Mouse (Mus musculus) 416B (cell line): ENCODE data around the gene 4930544D05Rik.
"Not testable (repeated sequence)": the region's sequence is repeated elsewhere in the genome, so short reads cannot be mapped to it uniquely, and the experiment has no call there.

Experiments
- DNase-seq: peaks from one replicate; pipeline ENCODE4 v3.0.0; 2011; ENCODE audit warnings: low read depth

4930544D05Rik gene

DNA sequence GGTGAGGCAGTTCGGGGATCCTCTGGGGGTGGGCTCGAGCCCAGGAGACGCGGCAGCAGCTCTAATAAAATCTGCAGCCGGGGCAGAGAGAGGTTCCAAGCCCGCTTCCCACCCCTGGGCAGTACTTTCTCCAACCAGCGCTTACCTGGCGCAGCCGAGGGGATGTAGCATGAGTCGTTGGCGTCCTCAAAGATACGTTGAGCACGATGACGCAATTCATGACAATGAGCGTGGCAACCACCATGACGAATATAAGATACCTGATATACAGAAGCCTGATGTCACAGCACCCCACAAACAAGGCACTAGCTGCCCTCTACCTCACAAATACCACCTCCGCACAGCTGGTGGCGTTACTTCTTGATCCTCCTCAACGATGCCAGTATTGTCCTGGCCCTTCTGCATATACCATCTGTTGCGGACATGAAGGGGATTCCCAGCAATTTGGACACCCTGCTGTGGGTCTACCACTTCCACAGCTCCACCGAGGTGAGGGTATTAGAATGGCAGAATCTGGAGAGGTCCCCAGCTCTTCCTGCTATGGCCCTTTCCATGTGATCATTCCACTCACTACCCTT lies at the start of gene 4930544D05Rik:
Gene 4930544D05Rik (plus strand): TSS at position 333 of the 578 bp plus-strand sequence.
- DNase-seq = peak; percentile 25

DNA sequence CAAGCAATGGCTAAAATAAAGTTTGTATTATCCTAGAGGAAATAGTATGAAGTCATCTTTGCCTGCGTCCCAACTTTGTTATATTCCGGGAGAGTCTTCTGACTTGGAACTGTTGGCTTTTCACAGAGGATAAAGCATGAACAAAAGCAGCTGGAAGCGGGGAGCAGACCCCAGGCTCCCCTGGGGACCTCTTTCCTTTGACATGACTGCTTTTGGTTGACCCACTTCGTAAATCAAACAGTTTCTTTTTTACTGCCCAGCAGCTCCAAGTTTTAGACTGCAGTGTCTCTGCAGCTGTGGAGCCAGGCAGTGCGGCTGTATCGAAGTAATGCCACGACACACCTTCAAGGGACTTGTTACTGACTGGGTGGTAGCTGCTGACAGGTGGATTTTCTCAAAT lies 49.1 kb upstream of the 4930544D05Rik start:
- no peak for DNase-seq

DNA sequence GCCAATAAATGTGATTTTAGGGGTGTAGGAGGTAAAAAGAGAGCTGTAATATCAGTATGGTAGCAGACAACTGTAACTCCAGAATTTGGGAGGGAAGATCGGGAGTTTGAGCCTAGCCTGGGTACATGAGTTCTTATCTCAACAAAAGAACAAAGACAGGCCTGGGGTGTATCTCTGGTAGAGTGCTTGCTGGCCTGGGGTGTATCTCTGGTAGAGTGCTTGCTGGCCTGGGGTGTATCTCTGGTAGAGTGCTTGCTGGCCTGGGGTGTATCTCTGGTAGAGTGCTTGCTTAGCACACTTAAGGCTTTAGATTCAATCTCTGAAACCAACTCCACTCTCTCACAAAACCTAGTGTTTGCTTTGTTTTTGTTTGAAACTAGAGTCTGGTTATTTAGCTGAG lies 45.0 kb upstream of the 4930544D05Rik start:
- not testable (repeated sequence) for DNase-seq

DNA sequence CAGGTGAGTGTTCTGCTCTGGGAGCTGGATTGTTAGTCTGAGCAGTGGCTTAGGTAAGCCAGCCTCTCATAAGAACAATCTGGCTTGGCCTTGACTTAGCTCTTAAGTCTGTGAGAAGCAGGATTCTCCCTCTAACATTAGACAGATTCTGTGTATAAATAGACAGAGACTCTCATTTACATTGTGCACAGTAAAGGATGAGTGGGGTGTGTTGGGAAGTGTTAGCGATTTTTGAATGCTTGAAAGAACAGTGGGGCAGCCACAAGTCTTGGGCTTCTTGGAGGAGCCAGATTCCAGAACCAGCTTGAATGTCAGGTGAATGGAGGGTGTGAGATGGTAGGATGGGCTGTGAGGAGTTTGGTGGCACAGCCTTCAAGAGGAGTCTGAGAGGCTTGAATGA lies 44.0 kb upstream of the 4930544D05Rik start:
- DNase-seq = no peak

DNA sequence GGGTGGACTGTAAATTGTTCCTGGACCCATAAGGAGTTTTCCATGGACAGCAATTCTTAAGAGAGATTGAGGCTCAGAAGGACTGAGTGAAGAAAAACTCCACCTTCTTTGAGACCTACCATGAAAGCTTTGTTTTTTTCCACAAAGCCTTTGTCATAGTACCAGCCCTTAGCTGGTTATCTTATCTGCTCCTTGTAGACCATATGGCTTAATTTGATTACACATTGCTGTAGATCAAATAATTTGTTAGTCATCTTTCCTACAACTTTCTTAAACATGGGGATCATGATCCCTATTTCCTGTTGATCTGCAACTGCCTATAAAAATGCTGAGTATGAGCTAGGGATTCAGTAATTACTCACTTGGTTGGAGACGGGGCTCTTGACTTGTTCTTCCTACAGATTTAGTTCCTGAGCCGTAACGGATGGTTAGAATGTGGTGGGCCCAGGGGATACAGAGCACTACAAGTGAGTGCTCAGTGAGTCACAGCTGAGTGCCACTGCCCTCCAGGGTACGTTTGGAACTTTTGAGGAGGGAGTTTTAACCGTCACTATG lies 43.2 kb upstream of the 4930544D05Rik start:
- peak; percentile 41 for DNase-seq

DNA sequence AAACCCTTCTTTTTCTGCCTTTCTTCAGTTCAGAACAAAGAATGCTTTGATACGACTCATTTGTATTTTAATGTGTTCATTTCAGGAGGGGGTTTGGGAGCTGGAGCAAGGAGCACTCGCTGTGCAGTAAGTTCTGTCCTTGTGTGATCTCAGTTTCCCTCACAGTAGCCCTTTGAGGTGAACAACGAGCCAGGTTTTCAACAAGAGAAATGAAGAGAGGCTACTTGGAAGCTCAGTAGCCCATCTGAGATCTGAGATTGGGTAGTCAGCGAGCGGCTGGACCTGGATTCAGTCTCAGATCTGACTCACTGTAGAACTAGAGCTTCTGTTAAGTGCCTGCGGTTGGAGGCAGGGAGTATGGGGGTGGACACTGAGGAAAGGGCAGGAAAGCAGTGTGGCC lies 41.8 kb upstream of the 4930544D05Rik start:
- no peak for DNase-seq

DNA sequence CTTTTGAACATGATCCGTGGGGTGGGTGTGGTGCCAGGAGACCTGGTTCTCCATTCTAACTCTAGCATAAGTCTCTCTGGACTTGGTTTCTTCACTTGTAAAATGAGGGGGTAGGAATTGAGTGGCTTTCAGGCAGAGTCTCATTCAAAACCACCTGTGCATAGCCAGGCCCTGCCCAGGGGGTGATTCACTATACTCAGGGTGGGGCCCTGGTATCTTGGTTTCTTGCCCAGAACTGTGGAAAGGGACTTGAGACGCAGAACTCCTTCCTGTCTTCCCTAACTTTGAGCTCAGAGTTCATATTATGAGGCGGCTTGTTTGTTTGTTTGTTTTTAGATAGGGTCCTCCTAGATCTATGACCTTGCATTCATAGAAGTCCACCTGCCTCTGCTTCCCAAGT lies 38.4 kb upstream of the 4930544D05Rik start:
- no peak for DNase-seq

DNA sequence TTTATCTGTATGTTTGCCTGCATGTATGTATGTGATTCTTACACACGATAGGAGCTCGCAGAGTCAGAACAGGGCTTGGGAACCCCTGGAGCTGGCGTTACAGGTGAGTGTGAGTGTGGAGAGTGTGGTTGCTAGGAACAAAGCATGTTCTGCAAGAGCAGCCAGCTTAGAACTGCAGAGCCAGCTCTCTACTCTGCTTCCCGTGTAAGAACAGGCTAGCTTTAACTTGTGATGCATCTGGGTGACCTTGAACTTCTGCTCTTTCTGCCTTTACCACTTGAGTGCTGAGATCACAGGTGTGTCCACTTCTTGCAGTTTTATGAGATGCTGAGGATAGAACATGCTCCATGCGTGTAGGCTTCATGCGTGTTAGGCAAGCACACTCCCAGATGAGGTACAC lies 36.7 kb upstream of the 4930544D05Rik start:
- peak; percentile 23 for DNase-seq

DNA sequence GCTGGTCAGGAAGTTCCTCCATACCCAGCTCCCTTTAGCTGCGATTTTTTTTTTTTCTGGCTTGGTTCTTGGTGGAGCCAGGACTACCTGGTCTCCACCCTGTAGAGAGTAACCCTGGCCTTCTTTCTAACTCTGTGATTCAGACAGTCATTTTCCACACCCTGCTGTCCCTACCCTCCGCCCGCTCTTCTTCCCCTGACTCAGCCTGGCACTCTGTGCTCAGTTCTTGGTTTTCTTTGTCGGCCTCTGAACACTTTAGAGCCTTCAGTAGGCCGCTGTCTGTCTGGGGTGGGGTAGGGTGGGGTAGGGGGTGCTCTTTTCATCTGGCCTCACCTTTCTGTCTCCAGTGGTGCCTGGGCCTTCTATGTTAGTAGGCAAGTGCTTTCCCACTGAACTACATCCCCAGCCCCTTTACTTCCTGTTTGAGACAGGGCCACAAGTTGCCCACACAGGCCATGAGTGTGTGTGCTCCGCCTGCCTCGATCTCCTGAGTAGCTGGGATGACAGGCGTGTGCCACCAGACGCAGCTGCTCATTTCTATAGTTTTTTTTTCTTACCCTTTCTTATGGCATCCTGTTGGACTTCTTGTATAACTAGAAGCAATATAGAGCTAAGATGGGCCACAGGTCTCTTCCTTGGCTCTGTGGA lies 35.8 kb upstream of the 4930544D05Rik start:
- DNase-seq = peak; percentile 48

DNA sequence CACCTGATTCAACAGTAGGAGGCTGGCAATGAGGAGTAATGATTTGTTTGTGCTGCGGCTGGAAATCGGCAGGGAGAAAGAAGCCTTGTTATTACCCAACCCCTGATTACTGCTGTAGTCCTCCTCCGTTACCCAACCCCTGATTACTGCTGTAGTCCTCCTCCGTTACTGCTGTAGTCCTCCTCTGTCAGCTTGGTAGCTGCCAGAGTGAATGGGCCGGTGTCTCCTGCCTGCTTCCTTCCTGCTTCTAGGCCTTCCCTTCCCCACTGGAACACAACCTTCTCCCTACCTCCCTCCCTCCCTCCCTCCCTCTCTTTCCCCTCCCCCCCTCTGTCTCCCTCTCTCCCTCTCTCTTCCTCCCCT lies 35.3 kb upstream of the 4930544D05Rik start:
- DNase-seq = no peak

DNA sequence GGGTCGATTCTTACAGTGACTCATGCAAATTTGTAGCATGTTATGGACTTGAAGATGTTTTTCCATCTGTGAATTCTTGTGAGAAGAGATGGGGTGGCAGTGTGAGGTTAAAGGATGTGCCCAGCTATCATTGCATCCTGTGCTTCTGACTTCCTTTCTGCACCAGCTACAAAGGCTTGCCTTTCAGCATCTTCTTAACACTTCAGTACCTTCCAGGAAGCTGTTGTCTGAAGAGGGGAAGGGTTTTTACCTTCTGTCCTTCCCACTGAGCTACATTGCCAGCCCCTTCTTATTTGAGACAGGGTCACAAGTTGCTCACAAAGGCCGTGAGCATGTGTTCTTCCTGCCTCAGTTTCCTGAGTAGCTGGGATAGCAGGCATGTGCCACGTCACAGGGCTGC lies 34.7 kb upstream of the 4930544D05Rik start:
- peak; percentile 44 for DNase-seq

DNA sequence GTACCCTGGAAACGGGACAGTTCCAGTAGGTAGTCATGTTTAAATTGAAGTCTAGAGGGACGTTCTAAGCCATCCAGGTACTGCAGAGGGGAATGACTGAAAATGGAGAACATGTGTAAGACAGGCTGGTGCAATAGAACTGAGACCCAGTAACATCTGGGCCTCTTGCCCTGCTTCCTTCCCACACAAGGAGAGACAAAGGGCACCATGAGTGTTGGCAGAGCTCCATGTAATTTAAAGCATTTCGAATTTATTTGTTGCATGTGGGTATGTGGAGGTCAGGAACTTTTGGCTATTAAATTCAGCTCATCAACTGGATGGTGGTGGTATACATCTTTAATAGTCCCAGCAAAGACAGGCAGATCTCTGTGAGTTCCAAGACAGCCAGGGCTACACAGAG lies 33.5 kb upstream of the 4930544D05Rik start:
- DNase-seq = peak; percentile 21

DNA sequence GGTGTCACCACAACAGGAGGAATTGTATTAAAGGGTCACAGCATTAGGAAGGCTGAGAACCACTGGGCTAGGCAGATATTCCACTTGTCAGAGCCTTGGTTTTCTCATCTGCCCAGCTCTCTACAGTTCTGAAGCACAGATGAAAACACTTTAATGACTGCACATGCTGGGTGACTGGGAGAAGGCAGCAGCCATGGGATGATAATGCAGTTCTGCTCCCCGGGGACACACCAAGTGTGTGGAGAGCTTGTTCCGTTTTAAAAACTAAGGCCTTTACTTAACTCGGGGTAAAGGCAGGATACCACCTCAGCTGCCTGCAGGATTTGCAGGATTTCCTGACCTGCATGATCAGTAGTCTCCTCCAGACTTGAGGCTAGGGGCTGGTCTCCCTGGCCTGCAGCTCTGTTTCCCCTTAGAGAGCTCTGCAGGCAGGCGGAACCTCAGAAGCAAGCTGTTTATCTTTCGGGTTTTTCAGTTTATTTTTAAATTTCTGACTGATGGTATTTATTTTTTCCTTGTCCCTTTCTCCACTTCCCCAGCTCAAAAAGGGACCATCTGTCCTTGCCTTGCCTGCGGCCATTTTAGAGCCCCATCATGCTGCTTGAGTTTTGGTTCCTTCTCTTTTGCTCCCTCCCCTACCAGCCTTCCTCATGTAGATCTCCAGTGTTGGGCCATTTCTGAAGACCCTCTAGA lies 32.5 kb upstream of the 4930544D05Rik start:
- peak; percentile 76 for DNase-seq

DNA sequence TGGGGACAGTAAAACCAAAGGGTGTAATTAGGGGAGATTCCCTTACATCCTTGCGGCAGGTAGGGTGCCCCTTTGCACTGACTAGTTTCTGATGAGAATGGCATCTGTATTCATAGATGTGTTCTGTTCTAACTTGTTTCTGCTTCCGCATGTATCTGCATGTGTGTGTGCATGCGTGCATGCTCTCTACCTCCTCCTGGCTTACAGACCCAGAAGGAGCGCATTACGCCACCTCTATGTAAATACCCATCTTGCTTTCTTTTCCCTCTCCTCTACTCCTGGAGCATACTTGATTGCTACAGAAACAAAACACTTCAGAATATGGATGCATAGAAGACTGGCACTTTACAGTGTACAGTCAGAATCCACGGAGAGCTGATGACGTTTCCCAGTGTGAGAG lies 31.9 kb upstream of the 4930544D05Rik start:
- no peak for DNase-seq

DNA sequence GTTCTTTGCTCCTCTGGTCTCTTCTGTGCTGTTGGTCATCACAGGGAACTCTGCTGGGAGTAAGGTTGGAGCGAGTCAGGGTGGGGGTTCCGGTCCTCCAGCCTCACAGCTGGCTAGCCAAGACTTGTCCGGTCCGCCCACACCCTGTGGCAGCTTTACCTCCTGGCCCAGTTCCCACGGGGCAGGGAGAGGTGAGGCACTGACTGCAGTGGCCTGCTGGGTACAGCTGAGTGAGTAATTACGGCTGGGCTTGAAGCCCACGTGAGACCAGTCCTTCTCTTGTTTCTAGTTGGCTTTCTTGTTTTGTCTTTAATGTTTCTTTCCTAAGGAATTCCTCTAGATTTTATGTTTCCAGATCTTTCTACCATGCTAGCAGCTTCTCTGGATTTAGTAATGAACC lies 30.2 kb upstream of the 4930544D05Rik start:
- DNase-seq = peak; percentile 74

DNA sequence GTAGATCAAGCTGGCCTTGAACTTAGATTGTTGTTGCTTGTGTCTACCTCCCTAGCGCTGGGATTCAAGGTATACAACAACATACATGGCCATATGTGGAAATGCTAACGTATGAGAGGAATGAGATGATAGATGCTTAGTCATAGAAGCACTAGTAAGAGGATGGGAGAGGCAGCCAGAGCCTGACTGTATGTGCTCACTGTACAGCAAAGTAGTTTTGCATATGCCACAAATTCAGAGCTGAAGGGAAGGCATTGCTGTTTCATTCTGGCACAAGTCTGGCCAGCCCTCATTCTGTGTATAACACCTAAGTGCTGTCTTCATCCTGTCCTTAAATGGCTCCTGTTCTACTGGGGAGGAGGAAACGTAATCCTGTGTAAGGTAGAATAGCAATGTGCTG lies 29.4 kb upstream of the 4930544D05Rik start:
- DNase-seq = no peak

DNA sequence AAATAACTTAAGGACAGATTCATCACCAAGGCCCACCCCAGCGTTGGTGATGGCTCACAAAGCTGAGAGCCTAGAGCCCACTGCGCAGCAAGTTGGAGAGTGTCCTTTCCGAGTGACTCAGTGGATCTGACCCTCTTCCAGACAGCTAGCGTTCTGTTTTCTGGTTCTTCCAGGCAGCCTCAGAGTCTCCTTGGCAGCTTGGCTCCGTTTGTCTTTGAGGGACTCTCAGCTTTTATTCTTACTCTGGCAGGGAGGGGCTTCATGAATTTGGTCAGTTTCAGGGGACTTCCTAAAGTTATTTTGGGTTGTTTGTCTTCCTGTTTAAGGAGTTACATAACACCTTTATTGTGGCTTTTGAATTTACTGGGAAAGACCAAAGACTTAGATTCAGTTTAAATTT lies 28.7 kb upstream of the 4930544D05Rik start:
- no peak for DNase-seq

DNA sequence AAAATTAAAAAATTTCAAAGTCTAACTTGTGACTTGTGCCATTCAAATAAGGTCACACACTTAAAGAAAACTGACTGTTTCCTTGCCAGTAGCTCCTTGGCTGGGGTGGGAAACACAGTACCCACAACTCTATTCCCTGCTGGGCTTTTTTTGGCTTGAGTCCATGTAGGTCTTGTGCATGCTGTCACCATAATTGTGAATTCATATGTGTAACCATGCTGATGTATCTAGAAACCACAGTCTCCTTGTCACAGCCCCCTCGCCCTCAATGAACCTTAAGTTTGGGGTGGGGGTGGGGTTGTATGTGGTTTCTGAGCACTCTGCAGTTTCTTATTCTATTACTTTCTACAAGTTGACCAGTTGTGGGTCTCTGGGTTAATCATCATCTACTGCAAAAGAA lies 23.9 kb upstream of the 4930544D05Rik start:
- peak; percentile 51 for DNase-seq

DNA sequence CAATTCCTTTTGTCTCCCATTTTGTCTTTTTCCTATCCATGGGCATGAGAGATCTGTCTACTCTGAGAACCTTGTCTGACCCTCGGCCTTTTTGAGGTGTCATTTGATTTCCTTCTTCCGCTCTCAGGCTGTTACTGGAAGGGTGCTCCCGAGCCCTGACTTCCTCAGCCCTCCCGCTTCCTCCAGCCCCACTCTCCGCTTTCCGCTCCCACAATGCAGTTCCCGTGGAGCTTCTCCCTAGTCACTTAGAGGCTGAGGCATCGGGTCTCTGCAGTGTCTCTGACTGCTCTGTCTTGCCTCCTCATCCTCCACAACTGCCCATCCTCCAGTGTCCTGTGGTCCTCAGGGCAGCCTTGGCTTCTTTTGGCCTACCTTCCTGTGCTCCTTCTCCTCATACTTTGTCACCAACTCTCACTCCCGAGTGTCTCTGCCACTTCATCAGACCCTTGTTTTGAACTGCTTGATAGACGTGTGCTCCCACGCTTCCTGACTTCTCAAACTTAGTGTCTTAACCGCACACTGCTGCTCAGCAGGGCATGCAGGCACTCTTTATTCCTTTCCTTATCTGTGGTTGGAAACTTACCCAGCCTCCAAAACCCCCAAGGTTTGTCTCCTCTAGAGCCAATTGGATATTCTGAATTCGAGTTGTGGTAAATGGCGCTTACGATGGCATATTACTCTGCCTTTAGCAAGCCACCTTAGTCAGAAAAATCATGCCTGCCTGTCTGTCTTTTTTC lies 21.2 kb upstream of the 4930544D05Rik start:
- no peak for DNase-seq

DNA sequence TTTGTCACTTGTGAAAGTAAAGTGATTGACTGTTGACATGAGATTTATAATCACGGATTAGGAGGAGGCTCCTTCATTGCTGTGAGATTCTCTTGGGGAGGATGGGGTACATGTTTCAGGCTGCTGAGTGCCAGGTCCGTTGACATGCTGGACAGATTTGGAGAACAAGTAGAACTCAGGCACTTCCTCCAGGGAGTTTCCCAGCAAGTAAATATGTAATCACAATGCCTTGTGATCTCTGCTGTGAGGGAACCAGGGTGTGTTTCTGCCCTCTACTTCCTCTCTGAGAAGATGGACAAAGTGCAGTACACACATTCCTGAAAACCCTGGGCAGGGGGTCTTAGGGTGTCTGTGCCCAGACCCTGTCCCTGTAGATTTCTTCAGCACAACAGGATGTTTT lies 20.0 kb upstream of the 4930544D05Rik start:
- no peak for DNase-seq

DNA sequence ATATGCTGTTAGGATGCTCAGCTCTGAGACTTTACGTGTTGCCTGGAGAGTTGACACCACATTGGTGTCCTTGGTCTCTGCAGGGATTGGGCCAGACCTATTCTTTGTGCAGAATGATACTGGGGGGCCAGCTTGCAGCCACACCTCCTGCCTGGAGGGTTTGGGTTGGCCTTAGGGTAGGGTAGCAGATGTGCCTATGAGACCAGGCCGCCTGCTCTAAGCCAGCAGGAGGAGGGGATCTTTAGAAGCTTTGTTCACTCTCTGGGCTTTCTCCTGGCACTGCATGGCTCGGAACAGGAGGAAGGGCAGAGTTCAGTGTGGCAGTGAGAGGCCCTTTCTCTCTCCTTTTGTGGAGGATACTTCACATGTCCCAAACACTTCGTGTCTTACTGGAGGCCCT lies 19.6 kb upstream of the 4930544D05Rik start:
- DNase-seq = no peak

DNA sequence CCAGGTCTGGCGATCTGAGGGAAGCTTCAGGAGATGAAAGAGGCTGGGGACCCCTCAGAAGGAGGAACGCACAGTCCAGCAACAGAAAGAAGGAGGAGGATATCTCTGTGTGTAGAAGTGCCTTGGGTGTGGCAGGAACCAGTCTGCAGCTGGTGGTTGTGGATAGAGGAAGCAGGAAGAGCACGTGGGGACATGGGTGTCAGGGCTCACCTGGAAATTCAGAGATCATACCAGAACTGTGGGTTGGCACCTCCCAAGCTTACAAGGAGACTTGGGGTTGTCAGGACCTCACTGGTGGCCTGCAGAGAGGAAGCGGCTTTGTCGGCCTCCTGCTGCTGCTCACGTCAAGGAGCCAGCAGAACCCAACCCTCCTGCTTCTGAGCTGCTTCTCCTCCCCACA lies 18.3 kb upstream of the 4930544D05Rik start:
- peak; percentile 21 for DNase-seq
